Mouse (Mus musculus) ovary, postnatal 10 days (tissue): ENCODE measurements around the gene Afap1l2.
A peak's percentile ranks its signal among the peaks of the same experiment; 100 is the strongest.

ENCODE experiments used
- DNase-seq: peaks from one replicate; pipeline ENCODE4 v3.0.0; 2022; ENCODE audit warnings: low spot score

Afap1l2 gene

GRCm38 (mm10) chr19:57007781-57008710, at the start of gene Afap1l2:
Gene Afap1l2 (minus strand): TSS chr19:57008228.
- DNase-seq: no peak

GRCm38 (mm10) chr19:57057568-57057967, 49.5 kb upstream of the Afap1l2 start:
- no peak for DNase-seq

- DNase-seq: no peak
Measured at GRCm38 (mm10) chr19:57055215-57056120, 47.4 kb upstream of the Afap1l2 start.

- DNase-seq: no peak
Measured at GRCm38 (mm10) chr19:57052959-57053358, 44.9 kb upstream of the Afap1l2 start.

GRCm38 (mm10) chr19:57052016-57052415, 44.0 kb upstream of the Afap1l2 start:
- DNase-seq: no peak

GRCm38 (mm10) chr19:57049592-57050090, 41.6 kb upstream of the Afap1l2 start:
- no peak for DNase-seq

GRCm38 (mm10) chr19:57047671-57048320, 39.8 kb upstream of the Afap1l2 start:
- DNase-seq: no peak

GRCm38 (mm10) chr19:57039258-57039657, 31.2 kb upstream of the Afap1l2 start:
- DNase-seq: no peak

GRCm38 (mm10) chr19:57036860-57037259, 28.8 kb upstream of the Afap1l2 start:
- no peak for DNase-seq

- peak; percentile 28 for DNase-seq
Measured at GRCm38 (mm10) chr19:57031582-57031981, 23.6 kb upstream of the Afap1l2 start.

- DNase-seq: no peak
Measured at GRCm38 (mm10) chr19:57029461-57029860, 21.4 kb upstream of the Afap1l2 start.

GRCm38 (mm10) chr19:57028327-57029179, 20.5 kb upstream of the Afap1l2 start:
- DNase-seq: no peak

GRCm38 (mm10) chr19:57026501-57026900, 18.5 kb upstream of the Afap1l2 start:
- DNase-seq: no peak

GRCm38 (mm10) chr19:57017785-57018179, 9.8 kb upstream of the Afap1l2 start:
- DNase-seq: no peak

GRCm38 (mm10) chr19:57016995-57017784, 9.2 kb upstream of the Afap1l2 start:
- DNase-seq: no peak

GRCm38 (mm10) chr19:57014808-57015207, 6.8 kb upstream of the Afap1l2 start:
- DNase-seq: no peak

GRCm38 (mm10) chr19:57013271-57013677, 5.2 kb upstream of the Afap1l2 start:
- no peak for DNase-seq

- DNase-seq: no peak
Measured at GRCm38 (mm10) chr19:57012068-57012467, 4.0 kb upstream of the Afap1l2 start.

GRCm38 (mm10) chr19:57010064-57010463, 2.0 kb upstream of the Afap1l2 start:
- DNase-seq: no peak

- DNase-seq: no peak
Measured at GRCm38 (mm10) chr19:57009653-57010052, 1.6 kb upstream of the Afap1l2 start.
